Mouse (Mus musculus) R1 (cell line): ENCODE results near the gene Ppp2r2c.
A peak's percentile ranks its signal among the peaks of the same experiment; 100 is the strongest.

Experiments
- DNase-seq: peaks from one replicate; pipeline ENCODE4 v3.0.0-alpha.2; 2018; ENCODE audit warnings: low read depth, low spot score

Gene Ppp2r2c

GRCm38 (mm10) chr5:36895621-36896573, 27.6 kb downstream of the Ppp2r2c start:
- no peak for DNase-seq

DNA sequence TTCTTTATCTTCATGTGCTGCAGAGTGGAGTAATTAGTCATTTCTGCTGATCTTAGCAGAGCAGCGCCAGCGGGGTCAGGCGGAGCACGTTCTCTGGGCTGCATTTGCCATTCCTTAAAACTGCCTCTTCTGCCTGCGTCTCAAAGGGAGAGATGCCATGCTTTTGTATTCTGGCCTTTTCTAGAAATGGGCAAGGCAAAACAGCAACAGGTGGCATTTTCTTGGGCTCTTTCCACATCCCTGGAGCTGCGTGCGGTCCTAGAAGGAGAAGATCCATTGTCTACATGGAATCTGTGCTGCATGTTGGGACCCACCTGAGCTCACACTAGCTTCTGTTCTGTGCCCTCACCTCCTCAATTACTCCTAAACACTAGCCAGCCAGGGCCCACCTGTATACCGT, 29.7 kb downstream of the Ppp2r2c start:
- no peak for DNase-seq

DNA sequence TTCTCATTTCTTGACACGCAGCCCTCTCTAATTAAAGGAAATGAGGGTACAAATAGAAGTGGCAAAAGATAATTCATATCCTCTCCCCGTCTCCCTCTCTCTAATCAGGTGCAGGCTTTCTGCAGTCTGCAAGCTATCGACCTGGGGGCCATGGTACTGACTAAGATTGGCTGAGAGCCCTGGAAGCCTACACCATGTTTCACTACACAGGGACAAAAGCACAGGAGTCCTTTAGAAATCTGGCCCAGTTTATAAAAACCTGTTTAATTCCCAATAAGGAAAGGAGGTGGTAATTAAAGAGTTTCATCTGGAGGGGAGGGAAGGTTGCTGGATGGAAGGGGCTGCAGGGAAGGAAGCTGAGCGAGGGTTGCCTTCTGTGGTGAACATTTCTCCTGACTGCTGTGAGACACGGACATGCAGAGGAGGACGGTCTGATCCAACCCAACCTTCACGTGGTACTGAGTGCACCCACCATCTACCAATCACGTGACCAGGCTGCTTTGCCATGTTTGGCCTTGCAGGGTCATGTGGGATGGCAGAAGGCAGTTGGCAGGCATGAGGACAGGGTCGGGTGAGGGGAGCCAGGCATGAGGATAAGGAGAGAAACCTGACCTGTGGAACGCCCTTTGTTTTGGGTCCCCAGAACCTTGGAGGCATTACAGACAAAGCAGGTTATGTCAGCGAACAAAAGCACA, 30.2 kb downstream of the Ppp2r2c start:
- DNase-seq: no peak

DNA sequence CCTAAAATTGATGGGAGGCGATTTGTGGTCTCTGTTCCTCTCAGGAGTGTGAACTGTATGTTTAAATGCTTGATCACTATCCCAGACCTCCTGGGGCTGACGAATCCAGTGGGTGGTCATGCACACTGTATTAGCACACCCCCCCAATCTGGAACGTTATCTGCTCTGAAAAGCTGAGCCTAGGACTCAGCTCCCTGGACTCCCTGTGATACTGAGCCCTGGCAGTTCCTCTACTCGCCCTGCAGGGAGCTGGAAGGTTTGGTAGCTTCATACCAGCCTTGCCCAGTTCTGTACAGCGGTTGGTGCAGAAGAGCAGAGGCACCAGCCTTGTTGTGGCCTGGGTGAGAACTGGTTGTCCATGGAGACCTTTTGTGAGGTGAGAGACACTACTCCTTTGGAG, 31.1 kb downstream of the Ppp2r2c start:
- no peak for DNase-seq

DNA sequence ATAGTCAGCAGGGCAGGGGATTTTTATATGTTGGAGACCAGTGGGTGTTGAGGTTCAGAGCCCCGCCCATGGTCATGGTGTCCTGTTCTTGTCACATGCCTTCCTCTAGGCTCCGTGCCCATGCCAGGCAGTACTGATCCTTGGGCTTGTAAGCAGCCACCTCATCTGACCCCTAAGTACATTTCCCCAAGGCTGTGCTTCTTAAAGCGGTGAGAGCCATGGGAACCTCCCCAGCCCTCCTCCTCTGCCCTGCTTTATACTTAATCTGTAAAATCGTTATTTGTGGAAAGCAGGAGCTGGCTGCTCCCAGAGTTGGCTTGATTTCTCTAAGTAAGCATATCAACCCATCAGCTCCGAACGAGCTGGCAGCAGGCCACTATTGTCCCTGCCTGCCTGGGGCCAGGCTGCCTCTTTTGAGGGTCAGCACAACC, 31.9 kb downstream of the Ppp2r2c start:
- no peak for DNase-seq

- peak; percentile 74 for DNase-seq
These were observed 34.5 kb downstream of the Ppp2r2c start for GRCm38 (mm10) chr5:36902807-36903206.

DNA sequence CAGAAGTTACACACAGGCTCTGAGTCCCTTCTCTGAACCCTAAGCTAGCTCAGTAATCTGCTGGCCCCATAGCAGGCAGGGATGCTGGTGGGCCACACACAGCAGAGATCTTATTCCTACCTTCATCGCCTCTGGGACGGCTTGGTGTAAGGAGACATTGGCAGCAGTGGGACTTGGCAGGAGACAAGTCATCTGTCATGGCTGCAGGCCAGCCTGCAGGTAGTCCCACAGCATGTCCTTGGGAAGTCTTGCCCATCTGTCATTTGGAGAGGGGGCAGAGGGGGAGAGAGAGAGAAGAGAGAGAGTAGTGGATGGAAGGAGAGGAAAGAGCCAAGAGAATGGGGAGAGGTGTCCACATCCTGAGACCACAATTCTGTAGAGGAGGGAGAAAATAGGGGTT, 35.8 kb downstream of the Ppp2r2c start:
- DNase-seq: no peak

- DNase-seq: no peak
These were observed 36.4 kb downstream of the Ppp2r2c start for GRCm38 (mm10) chr5:36904703-36905102.

DNA sequence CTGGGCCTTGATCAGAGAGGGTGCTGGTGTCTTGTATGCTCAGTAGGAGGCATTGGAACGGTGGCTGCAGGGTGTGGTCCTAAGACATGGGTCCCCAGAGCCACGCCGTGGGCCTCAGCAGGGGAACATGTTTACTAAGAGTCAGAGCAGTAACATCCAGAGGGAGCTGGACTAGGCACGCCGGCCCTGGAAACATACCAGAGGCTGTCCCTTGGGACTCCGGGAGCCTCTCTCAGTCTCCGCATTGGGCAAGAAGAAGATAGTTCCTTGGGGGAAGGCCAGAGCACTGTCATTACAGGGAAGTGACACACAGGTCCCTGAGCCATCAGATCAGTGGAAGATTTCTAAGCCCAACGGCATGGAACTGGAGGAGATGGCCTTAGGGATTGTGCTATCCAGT, 36.9 kb downstream of the Ppp2r2c start:
- DNase-seq: no peak

DNA sequence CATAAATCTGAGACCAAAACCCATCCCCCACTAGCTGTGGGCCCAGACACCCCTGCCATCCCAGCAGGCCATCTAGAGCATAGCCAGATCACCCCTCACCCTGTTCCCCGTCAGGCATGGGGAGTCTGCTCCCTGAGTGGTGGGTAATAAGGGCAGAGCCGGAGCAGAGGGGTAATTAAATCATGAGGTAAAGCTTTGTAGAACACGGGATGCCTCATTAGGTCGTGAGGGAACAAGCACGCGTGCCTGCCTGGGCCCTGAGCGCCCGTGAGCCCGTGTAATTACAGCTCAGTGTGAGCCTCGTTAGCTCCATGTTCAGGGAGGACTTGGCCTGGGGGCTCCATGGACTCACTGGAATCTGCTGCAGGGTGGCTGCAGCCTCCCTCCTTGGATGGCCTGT, 39.4 kb downstream of the Ppp2r2c start:
- DNase-seq: no peak

- no peak for DNase-seq
These were observed 41.2 kb downstream of the Ppp2r2c start for GRCm38 (mm10) chr5:36909545-36909944.

- no peak for DNase-seq
These were observed 42.7 kb downstream of the Ppp2r2c start for GRCm38 (mm10) chr5:36910980-36911379.

DNA sequence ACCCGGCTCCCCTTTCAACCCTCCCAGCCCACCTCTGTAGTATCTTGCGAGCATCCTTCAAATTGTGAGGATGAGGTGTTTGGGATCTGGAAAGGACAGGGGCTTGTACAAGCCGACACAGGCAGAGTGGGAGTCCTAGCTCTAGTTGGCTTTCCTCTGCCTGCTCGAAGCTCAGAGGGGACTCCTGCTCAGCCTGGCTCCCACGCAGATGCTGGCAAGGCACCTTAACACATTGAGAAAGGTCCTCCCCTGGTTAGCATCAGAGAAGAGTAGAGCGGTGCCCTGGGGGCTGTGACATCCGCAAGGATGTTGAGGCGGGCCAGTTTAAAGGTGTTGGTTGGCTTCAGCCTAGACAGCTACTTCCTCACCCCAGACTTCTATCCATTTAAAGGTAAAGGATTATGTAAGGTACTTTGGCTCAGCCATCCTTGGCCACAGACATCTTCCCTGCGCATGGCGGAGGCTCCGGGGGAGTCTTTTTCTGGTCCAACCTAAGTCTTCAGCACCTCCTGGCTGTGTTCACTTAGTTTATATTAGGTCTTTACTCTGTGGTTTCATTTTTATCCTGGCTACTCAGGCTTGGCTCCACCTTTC, 43.5 kb downstream of the Ppp2r2c start:
- DNase-seq: no peak

GRCm38 (mm10) chr5:36912602-36913310, 44.4 kb downstream of the Ppp2r2c start:
- no peak for DNase-seq

DNA sequence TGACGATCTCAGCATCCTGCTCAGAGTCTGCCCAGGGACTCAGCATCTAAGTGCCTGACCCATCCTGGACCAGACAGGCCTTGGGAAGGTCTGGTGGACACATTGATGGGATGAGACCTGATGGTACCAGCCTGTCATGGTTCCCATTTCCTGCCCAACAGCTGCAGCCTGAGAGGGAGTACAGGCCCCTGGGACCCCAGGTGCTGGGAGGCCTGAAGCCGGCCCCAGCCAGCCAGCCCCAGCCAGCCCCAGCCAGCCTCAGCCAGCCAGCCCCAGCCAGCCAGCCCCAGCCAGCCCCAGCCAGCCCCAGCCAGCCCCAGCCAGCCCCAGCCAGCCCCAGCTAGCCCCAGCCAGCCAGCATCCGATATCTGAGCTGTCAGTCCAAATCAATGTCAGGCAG, 46.9 kb downstream of the Ppp2r2c start:
- DNase-seq: no peak

DNA sequence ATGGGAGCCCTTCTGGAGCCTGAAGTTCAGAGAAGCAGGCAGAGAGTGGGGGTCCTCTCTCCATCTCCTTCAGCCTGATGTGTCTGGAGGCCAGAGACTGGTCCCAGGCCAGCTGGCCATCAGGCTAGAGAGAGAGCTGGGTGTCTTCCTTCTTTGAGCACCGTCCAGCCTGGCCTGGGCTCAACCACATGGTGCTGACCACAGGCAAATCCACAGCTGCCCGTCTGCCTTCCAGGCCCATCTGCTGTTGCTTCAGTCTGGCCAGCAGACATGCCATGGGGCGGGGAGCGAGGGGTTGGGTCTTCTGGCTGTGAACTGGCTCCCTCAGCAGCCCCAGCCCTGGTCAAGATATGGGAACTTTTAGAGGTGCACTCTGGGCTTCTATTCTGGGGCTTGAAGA, 48.3 kb downstream of the Ppp2r2c start:
- DNase-seq: no peak

- no peak for DNase-seq
These were observed 48.9 kb downstream of the Ppp2r2c start for GRCm38 (mm10) chr5:36917245-36917644.

DNA sequence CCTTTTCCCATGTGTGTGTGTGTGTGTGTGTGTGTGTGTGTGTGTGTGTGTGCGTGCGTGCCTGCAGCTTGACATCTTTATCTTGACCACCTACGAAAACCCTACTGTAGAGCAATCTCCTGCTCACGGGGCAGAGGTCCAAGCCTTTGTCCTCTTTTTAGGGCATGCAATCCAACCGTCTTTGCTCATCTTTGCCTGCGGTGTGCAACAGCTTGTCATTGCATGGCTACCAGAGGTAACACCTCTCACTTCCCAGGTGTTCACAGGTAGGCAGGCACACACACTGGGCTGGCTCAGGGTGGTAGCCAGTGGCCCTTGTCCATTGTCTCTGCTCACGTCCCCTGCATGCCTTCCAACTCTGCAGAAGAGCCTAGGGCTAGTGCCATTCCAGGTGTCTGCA, 49.7 kb downstream of the Ppp2r2c start:
- DNase-seq: no peak

- DNase-seq: no peak
These were observed 51.8 kb downstream of the Ppp2r2c start for GRCm38 (mm10) chr5:36920072-36920471.

DNA sequence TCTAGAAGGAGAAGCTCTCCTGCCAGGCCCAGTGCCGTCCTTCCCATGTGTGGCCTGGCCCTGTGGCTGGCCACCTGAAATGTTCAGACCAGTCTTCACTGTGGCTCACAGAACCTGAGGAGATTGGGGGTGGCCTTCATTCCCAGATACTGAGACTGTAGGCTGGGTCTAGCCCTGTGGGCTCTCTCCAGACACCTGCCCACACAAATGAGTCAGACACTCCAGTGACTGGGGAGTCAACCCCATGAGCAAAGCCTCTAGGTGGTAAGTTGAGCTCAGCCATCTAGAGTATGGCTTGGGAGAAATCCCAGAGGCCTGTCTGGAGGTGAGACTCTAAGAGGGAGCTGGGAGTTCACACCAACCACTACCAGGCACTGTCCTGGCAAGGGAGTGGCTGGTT, 53.6 kb downstream of the Ppp2r2c start:
- no peak for DNase-seq

DNA sequence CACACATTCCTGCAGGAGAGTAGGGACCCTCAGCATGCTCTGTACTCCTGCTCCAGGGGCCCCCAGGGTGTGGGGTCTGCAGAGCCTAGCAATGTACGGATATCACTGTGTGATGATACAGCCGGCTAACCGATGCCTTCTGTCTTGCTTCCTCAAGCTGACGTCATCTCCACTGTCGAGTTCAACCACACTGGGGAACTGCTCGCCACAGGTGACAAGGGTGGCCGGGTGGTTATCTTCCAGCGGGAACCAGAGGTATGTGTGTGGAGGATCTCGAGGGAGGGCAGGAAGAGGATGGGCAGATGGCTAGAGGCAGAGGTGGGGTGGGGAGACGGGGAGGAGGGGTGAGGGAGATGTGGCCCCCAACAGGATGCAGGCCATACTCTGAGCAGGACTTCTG, 54.5 kb downstream of the Ppp2r2c start:
- DNase-seq: no peak
